Mouse (Mus musculus): ENCODE data around the gene Boll. TPM values are rescaled to one million over a fixed set of nuclear protein-coding genes. Genes with fewer than 3 reads are reported as not detected.

The Boll gene
- polyA plus RNA-seq (2014; fragmentation: Illumina TruSeq; extraction: RNeasy Lipid Tissue Mini Kit (QIAGEN cat#74804); ENCODE audit: low read depth, low replicate concordance): 504 TPM

DNA sequence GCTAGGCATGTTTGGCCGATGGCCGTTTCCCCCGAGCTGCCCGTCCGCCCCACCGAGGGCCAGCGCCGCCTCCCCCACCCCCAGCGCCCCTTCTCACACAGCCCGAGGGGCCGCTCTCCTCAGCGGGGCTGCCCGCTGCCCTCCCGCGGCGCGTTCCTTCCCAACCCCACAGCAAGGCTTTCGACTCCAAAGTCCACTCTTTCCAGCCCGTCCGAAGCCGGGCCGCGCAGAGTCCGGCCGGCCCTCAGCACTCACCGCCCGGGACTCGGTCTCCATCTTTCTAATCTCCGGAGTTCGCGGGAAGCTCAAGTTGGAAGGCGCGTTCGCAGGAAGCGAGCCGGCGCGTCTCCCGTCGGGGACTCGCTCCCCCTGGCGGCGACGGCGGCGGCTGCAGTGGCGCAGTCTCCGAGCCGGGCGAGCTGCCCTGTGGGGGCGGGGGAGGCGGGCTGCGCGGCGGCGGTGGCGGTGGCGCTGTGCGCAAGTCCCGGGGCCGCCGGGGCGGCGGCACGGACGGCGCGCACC is at the start of gene Boll:
Gene Boll (minus strand): TSS at position 426 of the 522 bp plus-strand sequence.

DNA sequence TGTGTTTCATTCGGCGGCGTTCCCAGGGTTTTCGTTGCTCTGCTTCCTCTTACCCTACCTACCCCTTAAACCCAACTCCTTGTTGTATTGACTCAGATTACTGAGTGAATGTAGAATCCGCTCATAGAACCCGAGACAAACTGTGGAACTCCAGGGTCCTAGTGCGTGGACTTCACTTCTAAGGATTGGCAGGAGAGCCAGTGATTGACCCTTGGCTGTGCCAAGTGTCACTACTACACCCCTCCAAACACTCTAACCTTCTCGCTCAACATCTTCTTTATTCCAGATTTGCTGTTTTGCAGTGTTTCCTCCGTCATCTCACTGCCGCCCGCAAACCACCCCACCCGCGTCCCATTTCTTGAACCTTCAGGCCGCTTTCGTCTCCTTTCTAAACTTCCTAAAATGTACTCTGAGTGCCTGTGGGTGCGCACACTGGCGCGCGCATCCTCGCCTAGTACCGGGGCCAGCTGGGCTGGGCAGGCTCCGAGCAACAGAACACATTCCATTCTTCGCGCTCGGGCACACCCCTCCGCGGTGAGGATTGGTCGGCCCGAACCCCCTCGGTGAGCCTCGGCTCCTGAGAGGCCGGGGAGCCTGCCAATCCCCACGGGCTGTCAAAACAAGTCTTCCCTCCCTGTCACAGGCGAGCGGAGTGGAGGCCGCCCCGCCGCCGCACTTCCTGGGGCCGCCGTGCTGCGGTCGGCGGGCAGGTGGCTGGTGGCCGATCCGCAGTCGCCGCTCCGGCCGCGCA is 42.2 kb upstream of the Boll start, which contains the start of gene Plcl1:
Gene Plcl1 (plus strand): TSS at position 650 of the 751 bp plus-strand sequence.

DNA sequence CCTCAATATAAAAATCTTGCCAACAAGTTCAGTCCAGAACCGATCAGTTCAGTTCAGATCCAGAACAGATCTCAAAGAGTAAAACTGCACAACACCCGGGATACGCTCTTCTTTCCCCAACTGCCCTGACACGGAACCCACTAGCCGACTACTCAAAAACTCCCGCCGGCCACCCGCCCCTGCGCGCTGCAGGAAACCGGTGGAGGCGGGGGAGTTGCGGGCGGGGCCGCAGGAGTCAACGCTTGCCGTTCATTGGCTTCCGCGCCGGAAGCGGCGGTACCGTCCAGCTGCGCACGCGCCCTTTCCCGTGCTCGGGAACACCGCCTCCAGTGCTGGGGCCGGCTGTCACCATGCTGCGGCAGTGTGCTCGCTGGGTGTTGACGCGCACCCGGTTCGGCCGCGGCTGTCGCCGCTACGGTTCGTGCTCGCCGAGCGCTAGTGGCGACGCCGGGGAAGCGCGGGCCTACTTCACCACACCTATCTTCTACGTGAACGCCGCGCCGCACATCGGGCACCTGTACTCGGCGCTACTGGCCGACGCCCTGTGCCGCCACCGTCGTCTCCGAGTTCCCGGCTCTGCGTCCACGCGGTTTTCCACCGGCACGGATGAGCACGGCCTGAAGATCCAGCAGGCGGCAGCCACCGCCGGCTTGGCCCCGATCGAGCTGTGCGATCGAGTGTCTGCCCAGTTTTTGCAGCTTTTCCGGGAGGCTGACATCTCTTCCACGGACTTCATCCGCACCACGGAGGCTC is 126.2 kb downstream of the Boll start, which contains the start of gene Mars2:
Gene Mars2 (plus strand): TSS at position 288 of the 753 bp plus-strand sequence.

DNA sequence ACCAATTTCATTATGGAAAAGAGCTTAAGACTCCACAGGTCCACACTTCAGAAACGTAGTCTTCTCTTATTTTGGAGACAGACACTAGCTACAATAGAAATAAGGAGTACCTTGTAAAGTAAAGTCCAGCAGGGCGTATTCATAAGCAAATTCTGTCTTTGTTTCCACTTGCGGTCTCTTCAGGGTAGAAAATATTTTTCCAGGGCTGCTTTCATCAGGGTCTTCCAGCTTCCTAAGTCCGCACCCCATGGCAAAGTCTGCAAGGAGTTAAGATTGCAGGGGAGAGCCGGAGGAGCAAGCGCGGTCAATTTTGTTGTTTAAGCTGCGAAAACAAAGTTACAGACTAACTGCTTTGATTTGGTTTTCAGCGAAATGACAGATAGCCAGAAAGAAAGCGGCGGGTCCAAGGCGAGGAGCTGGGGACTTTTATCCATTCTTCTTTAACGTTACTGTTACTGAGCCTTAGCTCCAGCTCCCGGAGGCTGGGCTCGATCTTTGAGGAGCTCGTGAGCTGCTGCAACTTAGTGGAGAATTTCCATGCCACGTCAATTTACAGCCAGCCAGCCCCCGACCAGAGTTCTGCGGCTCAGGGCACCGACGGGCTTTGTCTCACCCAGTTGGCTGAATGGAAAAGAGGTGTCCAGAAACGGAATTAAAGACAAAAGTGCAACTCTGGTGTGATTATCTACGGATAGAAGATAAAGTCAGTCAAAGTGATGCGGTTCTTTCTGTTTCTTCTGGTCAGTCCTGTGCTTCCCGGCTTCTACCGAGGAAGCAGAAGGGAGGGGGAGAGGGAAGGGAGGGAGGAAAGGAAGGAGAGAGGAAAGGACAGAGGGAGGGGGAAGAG is 137.0 kb downstream of the Boll start, which contains the start of gene Rftn2:
Gene Rftn2 (minus strand): TSS at position 772 of the 847 bp plus-strand sequence.

Other genes with a start within 250 kb of the Boll start
- gene Mob4, start 232.2 kb downstream of the Boll start, polyA plus RNA-seq (2014; fragmentation: Illumina TruSeq; extraction: RNeasy Lipid Tissue Mini Kit (QIAGEN cat#74804); ENCODE audit: low read depth, low replicate concordance): 38.5 TPM
- gene Rftn2, start 136.7 kb downstream of the Boll start, polyA plus RNA-seq (2014; fragmentation: Illumina TruSeq; extraction: RNeasy Lipid Tissue Mini Kit (QIAGEN cat#74804); ENCODE audit: low read depth, low replicate concordance): 9.1 TPM
- gene Mars2, start 126.3 kb downstream of the Boll start, polyA plus RNA-seq (2014; fragmentation: Illumina TruSeq; extraction: RNeasy Lipid Tissue Mini Kit (QIAGEN cat#74804); ENCODE audit: low read depth, low replicate concordance): 2.4 TPM
- 0.94 TPM for gene Plcl1, start 42.5 kb upstream of the Boll start, polyA plus RNA-seq (2014; fragmentation: Illumina TruSeq; extraction: RNeasy Lipid Tissue Mini Kit (QIAGEN cat#74804); ENCODE audit: low read depth, low replicate concordance)

All from testis, adult 10 weeks (tissue).